Mouse (Mus musculus): ENCODE measurements around the gene Acsf2.

DNA sequence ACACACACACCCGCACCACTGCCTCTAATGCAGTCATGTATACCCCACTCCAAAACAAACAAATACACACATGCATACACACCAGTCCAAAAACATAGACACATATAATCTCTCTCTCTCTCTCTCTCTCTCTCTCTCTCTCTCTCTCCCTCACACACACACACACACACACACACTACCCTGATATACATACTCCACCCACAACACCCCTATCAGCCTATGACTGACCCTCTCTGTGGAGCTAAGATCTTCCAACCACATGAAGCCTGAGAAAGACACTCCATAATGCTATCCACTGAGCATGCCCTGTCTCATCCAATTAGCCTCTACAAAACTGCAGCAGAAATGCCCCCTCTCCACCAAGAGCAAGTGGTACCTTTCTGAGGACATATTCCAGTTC lies 29.8 kb downstream of the Acsf2 start:
- TF ChIP-seq POLR2A (IDR thresholded peaks at IDR 0.05; ENCODE audit: control insufficient read depth, low read depth, low read length) (no peak), CTCF (IDR thresholded peaks at IDR 0.05; ENCODE audit: control insufficient read depth, insufficient read depth, insufficient replicate concordance, low read depth, low read length) (no peak)

All from testis, adult 2 months (tissue).